Mouse (Mus musculus) retina, postnatal 1 day (tissue): ENCODE measurements around the gene Nktr.
A peak's percentile ranks its signal among the peaks of the same experiment; 100 is the strongest.

Source experiments
- DNase-seq: peaks from one replicate; pipeline ENCODE4 v3.0.0-alpha.2; 2012

The Nktr gene

GRCm38 (mm10) chr9:121708506-121709486 lies 10.2 kb upstream of the Nktr start:
- no peak for DNase-seq

DNA sequence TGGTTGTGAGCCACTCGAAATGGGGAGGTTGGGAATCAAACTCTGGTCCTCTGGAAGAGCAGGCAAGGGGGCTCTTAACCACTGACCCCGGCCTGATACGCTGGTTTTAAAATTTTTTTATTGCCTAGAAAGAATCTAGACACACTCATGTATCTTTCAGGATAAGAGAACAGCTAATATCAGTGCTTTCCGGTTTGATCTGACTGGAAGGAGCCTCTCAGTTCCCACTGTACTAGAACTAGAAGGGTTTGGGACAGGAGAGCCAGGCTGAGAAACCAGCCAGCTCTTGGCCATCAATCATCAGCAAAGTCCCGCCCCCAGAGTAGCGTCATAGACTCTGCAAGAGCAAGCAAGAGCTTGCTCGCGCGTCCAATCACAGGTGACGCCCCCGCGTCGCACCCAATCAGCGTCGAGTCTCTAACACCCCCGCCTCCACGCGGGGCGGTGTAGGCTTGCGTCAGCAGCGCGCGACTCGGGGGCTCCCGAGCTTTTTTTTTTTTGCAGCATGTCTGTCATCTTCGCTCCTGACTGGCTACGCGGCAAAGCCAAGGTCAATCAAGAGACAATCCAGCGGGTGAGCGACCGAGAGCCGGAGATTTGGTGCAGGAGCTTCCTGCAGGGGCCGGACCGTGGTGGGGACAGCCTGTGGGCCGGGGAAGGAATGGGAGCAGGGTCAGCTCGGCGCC lies 8.9 kb upstream of the Nktr start, which contains the start of gene Ss18l2:
Ss18l2 (plus strand) TSS at position 432 of the 686 bp plus-strand sequence.
- DNase-seq = peak; percentile 100

- no peak for DNase-seq
These were observed 8.4 kb upstream of the Nktr start for GRCm38 (mm10) chr9:121710584-121710975.

- no peak for DNase-seq
These were observed 1.9 kb upstream of the Nktr start for GRCm38 (mm10) chr9:121717048-121717447.

- no peak for DNase-seq
These were observed 781 bp upstream of the Nktr start for GRCm38 (mm10) chr9:121718070-121718705.

DNA sequence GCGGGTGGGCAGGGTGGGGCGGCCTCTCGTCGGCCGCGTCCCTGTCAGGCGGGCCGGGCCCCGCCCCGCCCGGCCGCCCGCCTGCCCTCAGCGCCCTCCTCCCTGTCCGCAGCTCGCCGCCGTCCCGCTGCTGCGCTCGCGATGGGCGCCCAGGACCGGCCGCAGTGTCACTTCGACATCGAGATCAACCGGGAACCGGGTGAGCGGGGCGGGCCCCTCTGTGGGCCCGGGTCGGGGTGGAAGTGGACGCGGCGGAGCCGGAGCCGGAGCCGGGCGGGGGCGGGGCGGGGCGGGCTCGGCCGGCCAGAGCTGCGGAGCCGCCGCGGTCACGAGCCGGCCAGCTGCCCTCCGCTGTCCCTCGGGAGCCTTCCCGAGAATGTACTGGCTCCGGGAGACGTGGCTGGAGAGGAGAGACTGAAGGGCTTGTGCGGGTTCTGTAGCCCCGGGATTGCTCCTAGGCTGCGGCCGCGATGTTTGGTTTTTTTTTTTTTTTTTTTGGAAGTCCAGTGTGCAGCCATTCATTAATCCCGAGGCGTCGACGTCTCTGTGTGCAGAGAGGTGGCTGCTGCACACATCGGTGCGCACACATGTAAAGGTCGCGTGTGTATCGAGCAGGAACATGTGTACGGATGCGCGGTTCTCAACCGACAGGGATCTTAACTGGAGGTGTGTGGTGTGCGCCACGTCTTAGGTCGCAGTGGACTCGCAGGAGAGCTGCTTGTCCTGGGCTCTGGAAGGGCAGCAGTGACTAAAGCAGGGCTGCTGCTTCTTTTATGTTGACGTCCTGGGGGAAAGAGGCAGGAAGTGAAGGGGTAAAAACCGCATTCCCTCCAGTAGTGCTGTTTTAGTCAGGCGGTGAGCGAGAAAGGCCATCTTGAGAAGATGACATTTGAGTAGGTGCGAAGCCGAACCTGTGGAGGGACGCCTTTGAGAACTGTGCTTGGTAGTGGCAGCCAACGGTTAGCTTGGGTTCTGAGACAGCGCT lies 670 bp downstream of the Nktr start:
- peak; percentile 65 for DNase-seq

- DNase-seq = no peak
These were observed 21.5 kb downstream of the Nktr start for GRCm38 (mm10) chr9:121740490-121740889.

DNA sequence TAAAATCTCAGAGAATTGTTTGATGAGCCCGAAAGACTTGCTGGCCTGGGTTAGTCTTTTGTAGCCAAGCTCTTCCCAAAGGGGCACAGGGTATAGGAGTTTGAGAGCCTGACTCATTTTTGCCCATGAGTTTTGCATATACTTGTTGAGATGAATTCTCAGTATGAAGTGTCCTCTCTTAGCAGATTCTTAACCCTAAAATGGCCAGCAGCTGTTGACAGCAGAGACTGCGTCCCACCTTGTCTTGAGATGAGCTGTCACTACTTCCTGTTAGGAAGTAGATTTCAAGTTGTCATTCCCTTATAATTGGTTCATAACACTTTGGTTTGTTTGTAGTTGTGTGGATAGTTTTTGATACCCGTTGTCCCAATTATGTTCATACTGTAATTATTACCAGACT lies 22.2 kb downstream of the Nktr start:
- no peak for DNase-seq

DNA sequence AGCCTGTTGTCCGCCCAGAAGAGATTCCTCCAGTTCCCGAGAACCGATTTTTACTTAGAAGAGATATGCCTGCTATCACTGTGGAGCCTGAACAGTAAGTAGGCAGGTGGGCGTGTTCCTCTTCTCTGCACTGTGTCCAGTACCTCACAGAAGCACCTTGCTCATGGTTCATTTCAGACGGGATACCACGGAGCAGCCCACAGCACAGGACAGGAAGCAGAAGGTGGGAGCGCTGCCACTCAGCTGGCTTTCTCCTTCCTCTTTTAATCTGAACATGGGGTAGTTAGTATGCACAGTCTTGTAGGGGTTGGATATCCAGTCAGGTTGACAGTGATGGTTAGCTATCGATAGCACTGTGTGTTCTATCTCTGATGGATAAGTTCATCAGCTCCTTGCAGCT lies 25.1 kb downstream of the Nktr start:
- no peak for DNase-seq

DNA sequence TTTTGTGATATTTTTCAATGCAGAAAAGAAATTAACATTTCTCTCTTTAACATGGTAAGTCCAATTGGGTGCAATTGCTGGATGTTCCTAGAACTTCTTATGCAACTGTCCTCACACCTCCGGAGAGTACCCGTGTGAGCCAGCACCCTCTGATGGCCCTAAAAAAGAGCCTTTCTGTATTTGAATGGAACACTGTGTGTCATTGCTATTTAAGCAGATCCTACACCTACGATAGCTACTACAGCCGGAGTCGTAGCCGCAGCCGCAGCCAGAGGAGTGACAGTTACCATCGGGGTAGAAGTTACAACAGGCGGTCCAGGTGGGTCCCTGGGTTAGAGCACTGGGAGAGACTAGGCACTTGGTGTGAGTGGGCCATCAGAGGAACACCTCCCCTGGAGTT lies 33.8 kb downstream of the Nktr start:
- DNase-seq = no peak

DNA sequence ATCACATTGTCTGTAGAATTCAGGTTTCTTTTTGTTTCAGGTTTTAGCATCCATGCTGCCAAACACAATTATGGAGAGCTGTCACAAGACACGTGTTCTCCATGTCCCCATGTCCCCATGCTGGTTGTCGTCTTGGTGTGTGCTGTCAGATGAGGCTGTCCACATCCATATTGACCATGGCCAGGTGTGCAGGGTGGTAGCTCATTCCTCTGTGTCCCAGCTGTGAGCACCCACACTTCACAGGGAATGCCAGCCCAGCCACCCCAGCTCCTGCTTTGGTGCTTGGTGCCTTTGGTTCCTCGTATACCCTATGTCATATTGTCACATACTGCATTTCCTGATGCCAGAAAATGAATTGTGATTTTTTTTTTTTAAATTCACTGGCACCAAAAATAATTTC lies 35.7 kb downstream of the Nktr start:
- DNase-seq = no peak

GRCm38 (mm10) chr9:121756785-121757184 lies 37.8 kb downstream of the Nktr start:
- no peak for DNase-seq

DNA sequence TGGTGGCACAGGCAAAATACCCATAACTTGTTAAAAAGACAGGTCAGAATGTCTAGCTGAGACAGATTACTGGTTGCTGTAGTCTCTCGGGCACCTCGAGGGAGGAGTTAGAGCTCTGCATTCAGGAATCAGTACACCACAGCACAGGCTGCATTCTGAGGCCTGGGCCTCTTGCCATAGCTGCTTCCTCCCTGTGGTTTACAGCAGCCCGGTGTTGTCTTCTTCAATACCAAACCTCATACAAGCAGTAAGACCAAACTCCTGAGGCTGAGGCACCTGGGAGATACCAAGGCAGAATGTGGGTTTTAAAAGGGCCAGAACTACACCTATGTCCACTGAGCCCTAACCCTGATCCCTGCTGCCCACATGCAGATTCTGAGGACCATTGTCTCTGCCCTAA lies 38.5 kb downstream of the Nktr start:
- DNase-seq = no peak

DNA sequence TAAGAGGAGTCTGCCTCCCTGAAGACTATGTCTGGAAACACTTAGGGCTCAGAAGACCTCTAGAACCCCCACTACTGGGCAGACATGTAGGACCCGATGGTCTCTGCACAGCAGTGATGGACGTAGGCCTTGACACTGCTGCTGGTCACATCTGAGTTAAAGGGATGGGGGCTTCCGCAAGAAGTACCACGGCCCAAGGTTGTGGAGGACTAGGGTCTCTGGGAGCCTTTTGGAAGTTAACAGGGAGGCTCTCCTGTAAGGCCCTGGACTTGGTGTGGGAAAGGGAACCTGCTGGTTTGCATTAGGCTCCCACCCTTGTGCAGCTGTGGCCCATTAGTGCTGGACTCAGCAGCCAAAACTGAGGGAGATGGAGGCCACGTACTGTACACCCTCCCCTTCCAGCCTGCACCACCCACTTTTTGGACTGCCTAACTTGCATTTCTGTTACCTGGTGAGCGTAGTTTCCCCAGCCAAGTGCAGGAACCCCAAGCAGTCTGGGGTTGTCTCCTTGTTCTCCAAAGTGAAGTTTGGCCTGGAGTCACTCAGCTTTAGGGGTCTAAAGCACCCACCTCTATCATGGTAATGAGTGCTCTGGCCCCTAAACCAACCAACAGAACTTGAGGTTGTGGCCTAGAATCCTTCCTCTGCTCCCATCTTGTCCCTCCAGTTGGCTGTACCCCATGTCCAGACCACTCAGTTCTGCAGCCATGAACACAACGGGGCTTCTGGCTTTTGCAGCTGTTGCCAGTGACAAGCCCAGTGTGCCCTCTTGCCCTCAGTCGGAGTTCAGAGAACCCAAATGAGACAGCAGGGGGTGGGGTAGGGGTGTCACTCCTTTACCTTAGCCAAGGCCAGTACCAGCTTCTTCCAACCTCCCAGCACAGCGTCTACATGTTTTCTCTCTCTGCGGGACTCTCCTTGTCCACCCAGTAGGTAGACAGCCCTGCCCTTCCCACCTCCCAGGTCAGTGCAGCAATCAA lies 39.2 kb downstream of the Nktr start:
- DNase-seq = peak; percentile 18

GRCm38 (mm10) chr9:121759091-121760081 lies 40.4 kb downstream of the Nktr start, which contains the start of gene Zfp651:
TSS of gene Zfp651 (plus strand) at chr9:121759330.
- DNase-seq = peak; percentile 89

DNA sequence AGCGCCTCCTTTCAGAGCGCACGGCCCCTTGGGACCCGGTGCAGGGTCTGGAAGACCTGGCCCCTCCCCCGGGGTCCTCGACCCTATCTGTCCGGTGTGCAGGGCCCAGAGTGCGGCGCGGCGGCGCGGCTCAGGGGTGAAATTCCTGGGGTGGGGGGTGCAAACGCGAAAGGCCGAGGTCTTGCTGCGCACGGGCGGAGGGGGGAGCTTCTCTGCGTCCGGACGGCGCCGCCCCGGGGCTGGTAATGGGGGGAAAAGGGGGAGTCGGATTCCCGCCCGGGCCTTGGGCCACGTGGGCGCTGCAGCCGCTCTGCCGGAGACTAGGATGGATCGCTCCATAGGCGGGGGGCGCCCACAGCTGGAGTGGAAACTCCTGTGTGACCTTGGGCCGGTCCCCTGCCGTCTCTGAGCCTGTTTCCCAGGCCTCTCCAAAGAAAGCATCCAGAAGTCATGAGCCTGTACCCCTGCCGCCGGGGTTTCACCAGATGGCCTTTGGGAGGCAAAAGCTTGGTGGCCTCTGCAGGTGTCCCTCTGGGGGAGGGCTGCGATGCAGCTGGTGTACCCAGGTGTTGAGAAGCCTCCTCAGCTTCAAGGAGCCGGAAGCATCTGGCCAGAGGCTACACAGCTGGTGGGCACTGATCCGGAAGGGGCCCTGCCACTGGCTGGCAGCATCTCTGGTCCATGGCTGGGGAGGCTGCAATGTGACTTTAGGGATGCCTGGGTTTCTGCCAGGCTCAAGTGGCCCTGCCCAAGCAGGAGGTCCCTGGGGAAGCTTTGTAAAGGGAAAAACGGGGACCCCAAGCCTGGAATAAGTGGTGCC lies 41.5 kb downstream of the Nktr start:
- peak; percentile 90 for DNase-seq

DNA sequence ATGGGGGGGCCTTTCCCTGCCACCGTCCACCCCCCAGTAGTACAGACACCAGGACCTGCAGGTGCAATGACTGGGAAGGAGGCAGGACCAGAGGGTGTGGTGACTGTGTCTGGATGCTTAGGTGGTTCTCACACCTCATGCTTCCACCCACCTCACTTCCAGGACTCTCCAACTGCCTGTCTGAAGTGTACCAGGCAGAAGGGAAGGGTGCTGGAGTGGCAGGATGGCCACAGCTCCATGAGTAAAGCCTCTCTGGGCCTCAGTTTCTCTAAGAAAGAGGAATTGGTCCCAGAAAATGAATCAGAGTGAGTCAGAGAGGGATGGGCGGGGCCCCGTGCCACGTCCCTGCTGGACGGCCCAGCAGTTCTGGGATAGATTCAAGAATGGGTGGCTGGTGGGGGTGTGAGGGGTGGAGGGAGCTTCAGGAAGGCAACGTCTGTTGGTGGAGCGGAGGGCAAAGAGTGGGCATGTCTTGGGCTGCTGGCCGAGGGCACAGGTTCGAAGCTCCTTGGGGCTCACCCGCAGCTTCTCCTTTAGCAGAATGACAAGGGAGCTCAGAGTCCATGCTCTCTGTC lies 42.2 kb downstream of the Nktr start:
- DNase-seq = no peak

DNA sequence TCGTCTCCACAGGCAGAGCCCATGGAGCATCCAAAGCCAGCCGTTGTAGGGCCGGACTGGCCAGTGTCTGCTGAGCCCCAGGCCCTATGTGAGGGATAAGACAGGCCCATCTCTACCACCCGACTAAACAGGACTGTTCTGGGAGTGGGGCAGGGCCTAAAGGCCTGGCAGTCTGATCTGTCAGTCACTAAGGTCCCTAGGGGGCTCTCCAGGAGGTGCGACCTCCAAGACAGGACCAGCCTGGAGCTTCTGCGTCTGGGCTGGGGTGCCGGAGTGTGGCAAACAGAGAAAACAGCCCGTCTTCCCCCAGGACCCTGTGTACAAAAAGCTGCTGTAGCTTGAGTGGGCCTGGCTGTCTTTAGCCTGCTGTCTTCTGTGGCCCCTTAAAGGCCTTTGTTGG lies 42.8 kb downstream of the Nktr start:
- DNase-seq = no peak
